Mouse (Mus musculus) neural tube, embryonic 15.5 days (tissue): Measurements from ENCODE around the gene Rassf3. TPM values are rescaled to one million over a fixed set of nuclear protein-coding genes. Genes with fewer than 3 reads are reported as not detected.
A peak's percentile ranks its signal among the peaks of the same experiment; 100 is the strongest.

ENCODE experiments used
- ATAC-seq: fragments of 200-750 bp; cut with Nextera tagmentation; 2 replicates; pipeline ENCODE4 v1.8.0; 2017; ENCODE audit warnings: mild to moderate bottlenecking, moderate TSS enrichment, moderate library complexity; ENCODE audit not compliant: low FRiP score
- H3K27ac ChIP-seq: fragments of 300-500 bp; sonication (generic); replicated peaks from 2 replicates; pipeline ENCODE4 v1.5.1; 2015; ENCODE audit warnings: mild to moderate bottlenecking, inconsistent platforms
- H3K27me3 ChIP-seq: fragments of 300-500 bp; sonication (generic); replicated peaks from 2 replicates; pipeline ENCODE4 v1.6.1; 2015; ENCODE audit warnings: inconsistent platforms
- H3K36me3 ChIP-seq: fragments of 300-500 bp; sonication (generic); 2 replicates; pipeline ENCODE4 v1.6.1; 2015; ENCODE audit warnings: inconsistent platforms
- H3K4me1 ChIP-seq: fragments of 300-500 bp; sonication (generic); 2 replicates; pipeline ENCODE4 v1.6.1; 2015; ENCODE audit warnings: inconsistent platforms
- H3K4me2 ChIP-seq: fragments of 300-500 bp; sonication (generic); 2 replicates; pipeline ENCODE4 v1.6.1; 2015; ENCODE audit warnings: inconsistent platforms, mild to moderate bottlenecking, moderate library complexity
- H3K4me3 ChIP-seq: fragments of 300-500 bp; sonication (generic); replicated peaks from 2 replicates; pipeline ENCODE4 v1.5.1; 2015; ENCODE audit warnings: mild to moderate bottlenecking, inconsistent platforms
- H3K9ac ChIP-seq: fragments of 300-500 bp; sonication (generic); replicated peaks from 2 replicates; pipeline ENCODE4 v1.6.1; 2015; ENCODE audit warnings: mild to moderate bottlenecking, inconsistent platforms
- H3K9me3 ChIP-seq: fragments of 300-500 bp; sonication (generic); replicated peaks from 2 replicates; pipeline ENCODE4 v1.6.1; 2016; ENCODE audit warnings: inconsistent platforms
- WGBS: fragments of 180-500 bp; shearing (Covaris S2); methylation state at CpG from one replicate; pipeline ENCODE4 v1.1.7; 2015; ENCODE audit warnings: mixed read lengths; 5-methylcytosine and 5-hydroxymethylcytosine counted together
- polyA plus RNA-seq: library from polyadenylated mRNA; unstranded; fragments of >200 nt; fragmentation: Nextera tagmentation; extraction: Ambion mirVana; gene quantifications from 2 replicates; pipeline ENCODE4 v1.2.1, GENCODE M21; 2015

Gene Rassf3
- polyA plus RNA-seq, 1 experiment from 2014 or later = 6.7 TPM

- Histone ChIP-seq H3K9ac (no peak overlapping the region), H3K9me3 (no peaks in the 10 kb centered on the region), H3K4me1 (peaks cover 27% of the 10 kb centered on the region), H3K27ac (no peak overlapping the region), H3K27me3 (no peaks in the 10 kb centered on the region), H3K4me3 (no peak overlapping the region), H3K4me2 (no peak overlapping the region), H3K36me3 (no peaks in the 10 kb centered on the region)
- WGBS = 92% methylated on average over 3 of the region's 3 CpGs
- ATAC-seq = no peak
These were observed 18.8 kb downstream of the Rassf3 start for GRCm38 (mm10) chr10:121457381-121457780.

GRCm38 (mm10) chr10:121455517-121455916 lies 20.6 kb downstream of the Rassf3 start:
- ATAC-seq = no peak
- Histone ChIP-seq H3K4me2 (no peak overlapping the region), H3K9ac (no peak overlapping the region), H3K27ac (no peak overlapping the region), H3K27me3 (no peaks in the 10 kb centered on the region), H3K9me3 (no peaks in the 10 kb centered on the region), H3K4me1 (peaks cover 15% of the 10 kb centered on the region), H3K4me3 (no peak overlapping the region), H3K36me3 (no peaks in the 10 kb centered on the region)
- WGBS = 98% methylated on average over 3 of the region's 3 CpGs

- no peaks in the 10 kb centered on the region for H3K36me3 ChIP-seq
- WGBS = 67% methylated on average over 6 of the region's 6 CpGs
- H3K9ac ChIP-seq = no peak overlapping the region
- H3K4me3 ChIP-seq = no peak overlapping the region
- H3K27ac ChIP-seq = no peak overlapping the region
- no peaks in the 10 kb centered on the region for H3K9me3 ChIP-seq
- no peak overlapping the region for H3K4me2 ChIP-seq
- no peak for ATAC-seq
- H3K4me1 ChIP-seq = peaks cover 14% of the 10 kb centered on the region
- H3K27me3 ChIP-seq = no peaks in the 10 kb centered on the region
These were observed 21.3 kb downstream of the Rassf3 start for GRCm38 (mm10) chr10:121454708-121455475.

GRCm38 (mm10) chr10:121454033-121454432 lies 22.1 kb downstream of the Rassf3 start:
- WGBS = 88% methylated on average over 8 of the region's 8 CpGs
- H3K4me3 ChIP-seq = no peak overlapping the region
- no peak for ATAC-seq

GRCm38 (mm10) chr10:121445808-121446207 lies 30.3 kb downstream of the Rassf3 start:
- H3K9ac ChIP-seq = no peak overlapping the region
- H3K27me3 ChIP-seq = no peaks in the 10 kb centered on the region
- 91% methylated on average over 8 of the region's 8 CpGs for WGBS

More at GRCm38 (mm10) chr10:121454033-121454432, 22.1 kb downstream of the Rassf3 start:
- Histone ChIP-seq H3K4me2 (no peak overlapping the region), H3K4me1 (peaks cover 5% of the 10 kb centered on the region; the same call in 1 of the 2 replicates), H3K27me3 (no peaks in the 10 kb centered on the region), H3K9me3 (no peaks in the 10 kb centered on the region), H3K27ac (no peak overlapping the region), H3K9ac (no peak overlapping the region), H3K36me3 (no peaks in the 10 kb centered on the region)

GRCm38 (mm10) chr10:121444198-121444597 lies 31.9 kb downstream of the Rassf3 start:
- no peaks in the 10 kb centered on the region for H3K4me1 ChIP-seq
- ATAC-seq = no peak
- no peak overlapping the region for H3K27ac ChIP-seq
- H3K36me3 ChIP-seq = no peaks in the 10 kb centered on the region
- WGBS = 92% methylated on average over 7 of the region's 7 CpGs
- no peak overlapping the region for H3K4me2 ChIP-seq
- no peak overlapping the region for H3K4me3 ChIP-seq
- no peaks in the 10 kb centered on the region for H3K9me3 ChIP-seq
- H3K9ac ChIP-seq = no peak overlapping the region
- H3K27me3 ChIP-seq = no peaks in the 10 kb centered on the region

More at GRCm38 (mm10) chr10:121445808-121446207, 30.3 kb downstream of the Rassf3 start:
- no peak overlapping the region for H3K27ac ChIP-seq
- no peak for ATAC-seq
- H3K4me2 ChIP-seq = no peak overlapping the region
- H3K9me3 ChIP-seq = no peaks in the 10 kb centered on the region
- no peaks in the 10 kb centered on the region for H3K36me3 ChIP-seq
- no peaks in the 10 kb centered on the region for H3K4me1 ChIP-seq
- H3K4me3 ChIP-seq = no peak overlapping the region

- H3K27ac ChIP-seq = no peak overlapping the region
- no peaks in the 10 kb centered on the region for H3K9me3 ChIP-seq
- ATAC-seq = no peak
- H3K27me3 ChIP-seq = no peaks in the 10 kb centered on the region
- H3K36me3 ChIP-seq = no peaks in the 10 kb centered on the region
- 93% methylated on average over 9 of the region's 9 CpGs for WGBS
- H3K4me2 ChIP-seq = no peak overlapping the region
- no peak overlapping the region for H3K9ac ChIP-seq
- no peak overlapping the region for H3K4me3 ChIP-seq
- H3K4me1 ChIP-seq = no peaks in the 10 kb centered on the region
These were observed 32.4 kb downstream of the Rassf3 start for GRCm38 (mm10) chr10:121443791-121444190.

GRCm38 (mm10) chr10:121439310-121439731 lies 36.8 kb downstream of the Rassf3 start:
- Histone ChIP-seq H3K4me1 (peaks cover 6% of the 10 kb centered on the region), H3K36me3 (no peaks in the 10 kb centered on the region), H3K9ac (no peak overlapping the region), H3K27ac (no peak overlapping the region), H3K27me3 (no peaks in the 10 kb centered on the region), H3K4me3 (no peak overlapping the region), H3K9me3 (no peaks in the 10 kb centered on the region), H3K4me2 (no peak overlapping the region)
- 95% methylated on average over 12 of the region's 12 CpGs for WGBS
- ATAC-seq = no peak

- H3K4me3 ChIP-seq = no peak overlapping the region
- no peak overlapping the region for H3K27ac ChIP-seq
- H3K9ac ChIP-seq = no peak overlapping the region
- WGBS = 66% methylated on average over 5 of the region's 8 CpGs
- H3K27me3 ChIP-seq = no peaks in the 10 kb centered on the region
- ATAC-seq = no peak
- H3K4me1 ChIP-seq = peaks cover 11% of the 10 kb centered on the region
- H3K4me2 ChIP-seq = no peak overlapping the region
- H3K36me3 ChIP-seq = no peaks in the 10 kb centered on the region
- no peaks in the 10 kb centered on the region for H3K9me3 ChIP-seq
These were observed 38.0 kb downstream of the Rassf3 start for GRCm38 (mm10) chr10:121438109-121438508.

GRCm38 (mm10) chr10:121436693-121437092 lies 39.5 kb downstream of the Rassf3 start:
- no peak overlapping the region for H3K4me3 ChIP-seq
- H3K4me1 ChIP-seq = peaks cover 25% of the 10 kb centered on the region
- no peaks in the 10 kb centered on the region for H3K36me3 ChIP-seq
- no peaks in the 10 kb centered on the region for H3K27me3 ChIP-seq
- no peak overlapping the region for H3K9ac ChIP-seq
- H3K9me3 ChIP-seq = no peaks in the 10 kb centered on the region
- no peak overlapping the region; the same call in 1 of the 2 replicates for H3K27ac ChIP-seq
- H3K4me2 ChIP-seq = no peak overlapping the region
- no peak for ATAC-seq
- 69% methylated on average over 4 of the region's 4 CpGs for WGBS

GRCm38 (mm10) chr10:121436258-121436645 lies 39.9 kb downstream of the Rassf3 start:
- Histone ChIP-seq H3K27me3 (no peaks in the 10 kb centered on the region), H3K4me2 (no peak overlapping the region), H3K9ac (no peak overlapping the region), H3K4me1 (peaks cover 29% of the 10 kb centered on the region), H3K27ac (no peak overlapping the region; the same call in 1 of the 2 replicates), H3K36me3 (no peaks in the 10 kb centered on the region), H3K4me3 (no peak overlapping the region), H3K9me3 (no peaks in the 10 kb centered on the region)
- no peak for ATAC-seq
- WGBS = 63% methylated on average over 8 of the region's 8 CpGs

- no peak for ATAC-seq
- H3K9me3 ChIP-seq = no peaks in the 10 kb centered on the region
- no peaks in the 10 kb centered on the region for H3K36me3 ChIP-seq
- no peak overlapping the region for H3K4me3 ChIP-seq
- H3K4me2 ChIP-seq = peak overlapping the region; percentile 6; the same call in 1 of the 2 replicates
- H3K27ac ChIP-seq = no peak overlapping the region
- WGBS = 81% methylated on average over 28 of the region's 28 CpGs
- no peaks in the 10 kb centered on the region for H3K27me3 ChIP-seq
- H3K4me1 ChIP-seq = peaks cover 35% of the 10 kb centered on the region
- H3K9ac ChIP-seq = no peak overlapping the region
These were observed 40.4 kb downstream of the Rassf3 start for GRCm38 (mm10) chr10:121435546-121436257.
